Comparison of ENCODE assay signal across 15 mouse cellular contexts in the genomic region with DNA sequence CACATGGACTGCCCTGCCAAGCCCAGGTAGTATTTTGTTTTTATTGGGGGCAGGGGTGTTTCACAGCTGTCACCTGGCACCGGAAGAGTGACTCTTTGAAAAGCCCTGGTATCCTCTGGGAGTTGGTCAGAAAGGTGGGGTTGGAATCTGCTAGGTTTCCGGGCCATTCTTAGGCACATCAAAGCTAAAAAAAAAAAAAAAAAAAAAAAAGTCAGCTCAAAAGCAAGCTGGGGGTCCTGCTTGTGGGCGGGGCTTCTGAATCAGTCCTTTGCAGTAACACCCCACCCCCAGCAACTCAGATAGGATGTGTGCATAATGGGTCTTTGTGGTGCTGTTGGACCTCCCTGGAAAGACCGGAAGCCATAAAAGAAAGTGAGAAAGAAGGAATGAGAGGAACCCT.
"Had no signal": no experiment of that assay in that cellular context is flagged by ENCODE, and none has a peak within 500 bp of the region (broad histone marks: within the 10 kb centered on the region; RNA-seq: fewer than 3 reads in every experiment).

No protein-coding gene starts in this region.

- H3K4me1 ChIP-seq: midbrain, embryonic 12.5 days; midbrain, embryonic 15.5 days; neural tube, embryonic 12.5 days had no signal

- H3K36me3 ChIP-seq: midbrain, embryonic 10.5 days; midbrain, embryonic 12.5 days; midbrain, embryonic 15.5 days; neural tube, embryonic 12.5 days had no signal

- ATAC-seq: midbrain, embryonic 15.5 days had no signal

- H3K9ac ChIP-seq: liver, embryonic 14.5 days; lung, embryonic 14.5 days; midbrain, embryonic 12.5 days; midbrain, embryonic 15.5 days; neural tube, embryonic 12.5 days had no signal

- DNase-seq: lung, adult 18-20 months; lung, embryonic 14.5 days; lung, postnatal 10 days; lung, postnatal 4 days; right cerebral cortex, postnatal 25 days; right cerebral cortex, postnatal 4 days; spleen, adult 18-20 months; thymus, adult 18-20 months; thymus, postnatal 14 days; thymus, postnatal 36 days had no signal

- H3K4me2 ChIP-seq: lung, embryonic 14.5 days; midbrain, embryonic 12.5 days; midbrain, embryonic 15.5 days; neural tube, embryonic 12.5 days had no signal

- H3K27me3 ChIP-seq: midbrain, embryonic 12.5 days; midbrain, embryonic 15.5 days; neural tube, embryonic 12.5 days had no signal

- H3K9me3 ChIP-seq: midbrain, embryonic 10.5 days; midbrain, embryonic 12.5 days; midbrain, embryonic 15.5 days; neural tube, embryonic 12.5 days had no signal

- H3K4me3 ChIP-seq: midbrain, embryonic 10.5 days; midbrain, embryonic 12.5 days; midbrain, embryonic 15.5 days; neural tube, embryonic 12.5 days had no signal

- H3K27ac ChIP-seq: liver, embryonic 14.5 days; midbrain, embryonic 10.5 days; midbrain, embryonic 12.5 days; midbrain, embryonic 15.5 days; neural tube, embryonic 12.5 days had no signal
